8 mouse cellular contexts compared by ENCODE assay signal in genomic region chr1:195033941-195034340, GRCm38 (mm10). TPM values are rescaled to one million over a fixed set of nuclear protein-coding genes. Genes with fewer than 3 reads are reported as not detected.
DNase-seq lines count a peak whose midpoint lies in the region; ATAC-seq lines count a peak whose summit lies in the region.

No protein-coding gene starts in this region.

- peak; percentile 52 for DNase-seq in layer of hippocampus, adult 11-12 months (ENCODE audit: low spot score)
- DNase-seq in layer of hippocampus, postnatal 14 days (ENCODE audit: low spot score in 2 of 2), result no peak
- DNase-seq in R1 (ENCODE audit: low read depth, low spot score), result peak; percentile 18
- peak; percentile 51 for DNase-seq in kidney, adult 18-20 months
- DNase-seq in lung, postnatal 25 days (ENCODE audit: low spot score), result peak; percentile 32
- no peak for DNase-seq in thymus, postnatal 14 days
- no peak for DNase-seq in urinary bladder, postnatal 10 days (ENCODE audit: low spot score)

- ATAC-seq in erythroblast, adult 5-6 weeks (replicated peaks; ENCODE audit: low FRiP score, poor library complexity, severe bottlenecking), result peak; percentile 59; the same call in 1 of the 2 replicates

RNA-seq across cellular contexts. Expression of gene Cd46, which starts 58.1 kb away (rescaled TPM):
- 1 to 10 TPM; 2.9 to 4.4 TPM for total RNA-seq in layer of hippocampus, postnatal 14 days (2021)
- 10.4 and 14.0 TPM in 2 replicates for total RNA-seq in erythroblast, adult 5-6 weeks (2015; ENCODE audit: low replicate concordance)
- total RNA-seq in erythroblast, adult 5-6 weeks (2017; ENCODE audit: low replicate concordance), result 5.0 and 11.7 TPM in 2 replicates

Comparison
In these comparisons a context has a peak if more than half of its experiments do, and no peak if none do; other contexts are left out.
1. DNase-seq: peak in layer of hippocampus, adult 11-12 months (single experiment), R1 (single experiment), kidney, adult 18-20 months (single experiment) and lung, postnatal 25 days (single experiment); none in layer of hippocampus, postnatal 14 days (0 of 2), thymus, postnatal 14 days (single experiment) and urinary bladder, postnatal 10 days (single experiment).